Mouse (Mus musculus) liver, embryonic 14.5 days (tissue): ENCODE data around the gene Creld1.

ENCODE experiments used
- CTCF ChIP-seq: IDR thresholded peaks from 2 replicates; pipeline ENCODE4 v1.5.1; 2016; ENCODE audit warnings: antibody characterized with exemption, low read depth, control low read depth
- EP300 ChIP-seq: IDR thresholded peaks from 2 replicates; pipeline ENCODE4 v1.6.1; 2016; ENCODE audit warnings: antibody characterized with exemption, low read depth

DNA sequence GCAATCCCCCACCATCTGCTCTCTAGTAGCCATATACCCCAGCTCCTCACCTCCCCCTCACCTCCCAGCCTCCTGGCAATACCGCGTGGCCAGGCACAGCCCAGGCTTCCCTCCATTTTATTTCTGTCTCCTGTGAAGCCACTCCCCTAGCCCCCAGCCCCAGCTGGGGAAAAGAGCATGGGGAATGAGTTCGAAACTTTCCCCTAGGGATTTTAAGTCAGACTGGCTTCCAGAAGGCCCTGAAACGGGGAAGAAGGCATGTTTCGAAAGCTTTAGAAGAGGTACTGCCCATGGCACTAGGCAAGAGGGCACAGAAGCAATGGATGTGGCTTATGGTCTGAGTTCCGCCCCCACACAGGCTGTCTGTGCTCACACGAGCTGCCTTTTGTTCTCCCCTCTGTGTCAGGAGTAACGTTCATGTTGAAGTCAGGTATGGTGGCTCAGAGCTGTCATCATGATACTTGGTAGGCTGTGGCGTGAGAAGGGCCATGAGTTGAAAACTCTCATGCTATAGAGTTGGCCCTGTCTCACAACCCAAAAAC is 47.4 kb upstream of the Creld1 start, which contains the start of gene Cidec:
- TF ChIP-seq EP300 (no peak), CTCF (no peak)
